Mouse (Mus musculus): ENCODE results near the gene Pglyrp3. TPM values are rescaled to one million over a fixed set of nuclear protein-coding genes. Genes with fewer than 3 reads are reported as not detected.
"Not testable (repeated sequence)": the region's sequence is repeated elsewhere in the genome, so short reads cannot be mapped to it uniquely, and the experiment has no call there.

Gene Pglyrp3
- polyA plus RNA-seq (2015; fragmentation: Nextera tagmentation; extraction: Ambion mirVana), result 4.3 and 4.6 TPM in 2 replicates

DNA sequence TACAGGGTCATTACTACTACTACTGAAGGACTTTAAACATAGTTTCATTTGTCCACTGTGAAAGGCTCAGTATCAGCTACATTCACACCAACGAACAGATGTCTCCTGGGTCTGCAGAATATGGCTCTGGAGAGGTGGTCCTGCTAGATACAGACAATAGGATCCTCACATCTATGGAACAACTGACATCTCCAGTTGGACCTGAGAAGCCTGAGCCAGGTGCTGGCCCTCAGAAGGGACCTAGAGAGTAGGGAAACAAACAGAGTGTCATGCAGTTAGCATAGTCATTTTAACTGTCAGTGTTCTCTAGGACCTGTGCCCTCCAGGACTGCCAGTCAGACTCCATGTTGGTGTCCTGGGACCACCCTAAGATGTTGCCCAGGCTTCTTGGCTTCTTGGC lies at the start of gene Pglyrp3:
Pglyrp3 (plus strand) TSS at position 301 of the 400 bp plus-strand sequence.
- 76% methylated on average over 1 of the region's 1 CpGs for WGBS
- ATAC-seq (ENCODE audit: insufficient number of reproducible peaks, low FRiP score, low TSS enrichment, low read depth), result no peak
- no peak within 1 kb of the TSS for H3K9ac ChIP-seq
- no peak within 1 kb of the TSS for H3K27ac ChIP-seq
- H3K4me3 ChIP-seq, result no peak within 1 kb of the TSS
- H3K4me2 ChIP-seq, result no peak within 1 kb of the TSS
- H3K36me3 ChIP-seq, result no peaks in the 10 kb centered on the region
- H3K9me3 ChIP-seq, result no peaks in the 10 kb centered on the region
- no peaks in the 10 kb centered on the region for H3K4me1 ChIP-seq
- no peaks in the 10 kb centered on the region for H3K27me3 ChIP-seq

DNA sequence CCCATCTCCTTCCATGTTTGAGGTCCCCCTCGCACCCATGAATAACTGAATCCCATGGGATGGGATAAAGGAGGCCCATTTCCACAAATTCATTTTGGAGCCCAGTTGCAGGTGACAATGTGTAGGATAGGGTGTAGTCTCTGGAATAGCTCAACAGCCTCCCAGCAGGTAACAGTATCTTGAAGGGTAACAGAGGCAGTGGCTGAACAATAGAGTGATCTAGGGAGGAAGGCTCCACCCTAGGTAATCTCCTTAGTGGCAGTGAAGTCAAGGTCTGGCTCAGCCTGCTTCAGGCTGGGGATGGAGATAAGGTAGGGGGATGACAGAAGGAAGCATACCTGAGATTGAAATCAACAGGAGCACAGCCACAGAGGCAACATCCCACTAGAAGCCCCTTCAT lies 3.4 kb upstream of the Pglyrp3 start:
- Histone ChIP-seq H3K4me1 (no peaks in the 10 kb centered on the region), H3K36me3 (no peaks in the 10 kb centered on the region), H3K9ac (no peak overlapping the region), H3K4me3 (no peak overlapping the region), H3K27me3 (no peaks in the 10 kb centered on the region), H3K9me3 (no peaks in the 10 kb centered on the region), H3K27ac (no peak overlapping the region), H3K4me2 (no peak overlapping the region)
- 76% methylated on average over 1 of the region's 1 CpGs for WGBS
- ATAC-seq (ENCODE audit: insufficient number of reproducible peaks, low FRiP score, low TSS enrichment, low read depth), result no peak

DNA sequence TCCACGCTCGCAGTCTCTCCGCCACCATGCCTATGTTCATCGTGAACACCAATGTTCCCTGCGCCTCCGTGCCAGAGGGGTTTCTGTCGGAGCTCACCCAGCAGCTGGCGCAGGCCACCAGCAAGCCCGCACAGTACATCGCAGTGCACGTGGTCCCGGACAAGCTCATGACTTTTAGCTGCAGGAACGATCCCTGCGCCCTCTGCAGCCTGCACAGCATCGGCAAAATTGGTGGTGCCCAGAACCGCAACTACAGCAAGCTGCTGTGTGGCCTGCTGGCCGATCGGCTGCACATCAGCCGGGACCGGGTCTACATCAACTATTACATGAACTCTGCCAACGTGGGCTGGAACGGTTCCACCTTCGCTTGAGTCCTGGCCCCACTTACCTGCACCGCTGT lies 10.2 kb downstream of the Pglyrp3 start:
- not testable (repeated sequence) for H3K27ac ChIP-seq; H3K4me1 ChIP-seq; H3K4me3 ChIP-seq; H3K9ac ChIP-seq; H3K27me3 ChIP-seq; H3K9me3 ChIP-seq; H3K36me3 ChIP-seq; ATAC-seq (ENCODE audit: insufficient number of reproducible peaks, low FRiP score, low TSS enrichment, low read depth)
- WGBS, result 64% methylated on average over 24 of the region's 24 CpGs
- H3K4me2 ChIP-seq, result peak overlapping the region; percentile 19; the same call in 1 of the 2 replicates

DNA sequence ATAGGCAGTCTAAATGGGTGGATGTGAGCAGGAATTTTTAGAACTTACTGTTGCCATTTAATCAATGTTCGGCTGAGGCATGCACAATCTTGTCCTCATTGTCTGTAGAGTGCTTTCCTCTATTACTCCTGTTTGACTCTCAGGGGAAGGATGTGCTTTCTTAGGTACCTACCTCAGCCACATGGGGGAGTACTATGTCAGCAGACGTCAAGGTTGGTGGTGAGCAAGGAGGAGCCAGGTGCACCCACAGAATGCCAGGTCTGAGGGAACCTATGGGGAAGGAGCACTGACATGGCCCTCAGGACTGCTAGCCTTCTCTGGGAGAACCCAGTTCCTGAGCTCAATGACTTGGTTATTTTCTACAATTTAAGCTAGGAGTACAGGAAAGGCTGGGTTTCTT lies 18.8 kb downstream of the Pglyrp3 start:
- WGBS, result 41% methylated on average over 2 of the region's 2 CpGs
- Histone ChIP-seq H3K4me3 (no peak overlapping the region), H3K36me3 (no peaks in the 10 kb centered on the region), H3K27me3 (no peaks in the 10 kb centered on the region), H3K4me2 (no peak overlapping the region), H3K27ac (0 out of 2 replicates have a peak overlapping the region, but pooled peaks have one; percentile 29), H3K9ac (no peak overlapping the region), H3K4me1 (no peaks in the 10 kb centered on the region), H3K9me3 (no peaks in the 10 kb centered on the region)
- no peak for ATAC-seq (ENCODE audit: insufficient number of reproducible peaks, low FRiP score, low TSS enrichment, low read depth)

DNA sequence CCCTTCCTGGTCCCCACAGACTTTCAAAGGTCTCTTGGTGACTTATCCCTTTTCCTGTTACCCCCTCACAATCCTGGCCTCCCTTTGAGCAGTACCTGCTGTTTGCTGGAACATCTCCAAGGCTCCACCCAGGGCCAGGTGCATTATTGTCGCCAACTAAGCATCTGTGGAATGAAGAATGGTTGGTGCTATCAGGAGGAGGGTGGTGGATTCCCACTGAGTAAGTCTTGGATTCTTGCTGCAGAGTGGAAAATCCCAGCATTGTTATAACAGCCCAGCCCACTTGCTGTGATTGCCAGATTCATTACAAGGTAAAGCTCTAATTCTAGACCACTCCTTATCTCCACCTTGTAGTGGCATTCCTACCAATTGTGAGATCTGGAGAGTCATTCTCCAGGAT lies 19.5 kb downstream of the Pglyrp3 start:
- WGBS, result 40% methylated on average over 1 of the region's 1 CpGs

DNA sequence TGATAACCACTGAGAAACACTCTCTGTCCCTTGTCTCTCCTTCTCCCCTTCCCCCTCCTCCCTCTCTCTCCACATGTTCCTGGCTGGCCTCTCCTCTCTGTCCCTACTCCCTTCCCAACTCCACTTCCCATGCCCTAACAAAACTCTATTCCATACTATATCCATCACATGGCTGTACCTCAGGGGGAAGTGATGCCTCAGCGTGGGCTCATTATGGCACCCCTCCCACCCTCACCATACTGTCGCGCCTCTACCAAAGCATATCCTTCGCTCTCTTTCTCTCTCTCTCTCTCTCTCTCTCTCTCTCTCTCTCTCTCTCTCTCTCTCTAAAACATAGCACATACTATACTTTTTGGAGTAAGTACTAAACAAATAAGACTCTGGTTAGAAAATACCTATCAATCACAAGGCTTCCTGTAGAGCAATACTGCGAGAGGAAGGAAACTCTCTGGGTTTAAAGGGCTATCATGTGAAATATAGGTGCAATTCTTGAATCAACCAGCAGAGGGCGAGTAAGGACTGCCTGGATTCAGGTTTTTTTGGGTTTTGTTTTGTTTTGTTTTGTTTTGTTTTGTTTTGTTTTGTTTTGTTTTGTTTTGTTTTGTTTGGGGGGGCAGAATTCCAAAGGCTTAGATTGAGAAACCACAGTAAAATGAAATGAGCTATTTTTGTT lies 36.1 kb downstream of the Pglyrp3 start:
- no peaks in the 10 kb centered on the region for H3K9me3 ChIP-seq
- 53% methylated on average over 6 of the region's 6 CpGs for WGBS
- H3K36me3 ChIP-seq, result no peaks in the 10 kb centered on the region
- H3K27me3 ChIP-seq, result no peaks in the 10 kb centered on the region
- H3K4me3 ChIP-seq, result no peak overlapping the region
- H3K9ac ChIP-seq, result no peak overlapping the region
- no peak overlapping the region for H3K27ac ChIP-seq
- ATAC-seq (ENCODE audit: insufficient number of reproducible peaks, low FRiP score, low TSS enrichment, low read depth), result no peak
- H3K4me1 ChIP-seq, result no peaks in the 10 kb centered on the region
- H3K4me2 ChIP-seq, result no peak overlapping the region

More for the DNA sequence above, 19.5 kb downstream of the Pglyrp3 start:
- Histone ChIP-seq H3K9ac (no peak overlapping the region), H3K36me3 (no peaks in the 10 kb centered on the region), H3K4me3 (no peak overlapping the region), H3K4me1 (no peaks in the 10 kb centered on the region), H3K9me3 (no peaks in the 10 kb centered on the region), H3K4me2 (no peak overlapping the region), H3K27me3 (no peaks in the 10 kb centered on the region), H3K27ac (peak overlapping the region; percentile 71; the same call in 1 of the 2 replicates)
- no peak for ATAC-seq (ENCODE audit: insufficient number of reproducible peaks, low FRiP score, low TSS enrichment, low read depth)

DNA sequence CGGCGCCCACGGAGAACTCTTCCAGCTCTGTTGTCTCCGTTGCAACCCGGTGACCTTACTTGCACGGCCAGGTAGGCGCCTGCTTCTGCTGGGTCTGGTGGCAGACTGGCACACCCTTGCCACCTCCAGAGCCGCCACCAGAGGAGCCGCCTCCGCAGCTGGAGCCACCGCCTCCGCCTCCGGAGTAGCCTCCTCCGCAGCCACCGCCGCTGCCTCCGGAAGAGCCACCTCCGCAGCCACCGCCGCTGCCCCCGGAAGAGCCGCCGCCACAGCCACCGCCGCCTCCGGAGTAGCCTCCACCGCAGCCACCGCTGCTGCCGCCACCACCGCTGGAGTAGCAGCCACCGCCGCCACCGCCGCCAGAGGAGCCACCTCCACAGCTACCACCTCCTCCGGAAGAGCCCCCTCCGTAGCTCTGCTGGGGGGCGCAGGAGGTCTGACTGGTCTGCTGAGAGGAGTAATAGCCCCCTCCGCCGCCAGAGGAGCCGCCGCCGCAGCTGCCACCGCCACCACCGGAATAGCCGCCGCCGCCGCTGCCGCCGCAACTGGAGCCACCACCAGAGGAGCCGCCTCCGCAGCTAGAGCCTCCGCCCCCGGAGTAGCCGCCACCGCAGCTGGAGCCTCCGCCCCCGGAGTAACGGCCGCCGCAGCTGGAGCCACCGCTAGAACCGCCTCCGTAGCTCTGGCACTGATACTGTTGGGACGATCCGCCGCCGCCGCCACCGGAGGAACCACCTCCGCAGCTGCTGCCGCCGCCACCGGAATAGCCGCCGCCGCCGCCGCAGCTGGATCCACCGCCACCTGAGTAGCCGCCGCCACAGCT lies 66.3 kb downstream of the Pglyrp3 start:
- WGBS, result under 1% methylated on average over 58 of the region's 82 CpGs
- peak overlapping the region; percentile 76 for H3K4me3 ChIP-seq
- peaks cover 12% of the 10 kb centered on the region for H3K27me3 ChIP-seq
- H3K4me1 ChIP-seq, result peaks cover 7% of the 10 kb centered on the region; the same call in 1 of the 2 replicates
- ATAC-seq (ENCODE audit: insufficient number of reproducible peaks, low FRiP score, low TSS enrichment, low read depth), result peak; percentile 75
- H3K36me3 ChIP-seq, result no peaks in the 10 kb centered on the region
- H3K9me3 ChIP-seq, result no peaks in the 10 kb centered on the region
- H3K4me2 ChIP-seq, result peak overlapping the region; percentile 92
- peak overlapping the region; percentile 55 for H3K9ac ChIP-seq
- peak overlapping the region; percentile 88 for H3K27ac ChIP-seq

Small RNA genes within 50 kb of the gene (microRNA-seq; reads per million reads assigned to microRNA genes)
- gene Gm23697, result not detected
- gene Gm25145, result not detected

Other genes with a start within 250 kb of the Pglyrp3 start
- 295 and 337 TPM in 2 replicates for gene Lor, start 68.6 kb downstream of the Pglyrp3 start, polyA plus RNA-seq (2015; fragmentation: Nextera tagmentation; extraction: Ambion mirVana)
- gene Prr9, start 109.4 kb downstream of the Pglyrp3 start, polyA plus RNA-seq (2015; fragmentation: Nextera tagmentation; extraction: Ambion mirVana), result 50.8 and 59.6 TPM in 2 replicates
- gene Lelp1, start 128.2 kb downstream of the Pglyrp3 start, polyA plus RNA-seq (2015; fragmentation: Nextera tagmentation; extraction: Ambion mirVana), result not detected in 2 replicates
- 0.21 and 0.27 TPM in 2 replicates for gene Sprr2a1, start 201.2 kb downstream of the Pglyrp3 start, polyA plus RNA-seq (2015; fragmentation: Nextera tagmentation; extraction: Ambion mirVana)
- gene Sprr2a2, start 201.3 kb downstream of the Pglyrp3 start, polyA plus RNA-seq (2015; fragmentation: Nextera tagmentation; extraction: Ambion mirVana), result 10.6 and 16.9 TPM in 2 replicates

Data from limb, embryonic 15.5 days (tissue).